Mouse (Mus musculus) frontal cortex, postnatal 10 days (tissue): Measurements from ENCODE around the gene Armc6.
A peak's percentile ranks its signal among the peaks of the same experiment; 100 is the strongest.

Source experiments
- DNase-seq, 2 experiments: peaks; one replicate each; pipeline ENCODE4 v3.0.0; 2022; ENCODE audit warnings: low spot score in 2 of 2, mixed read lengths in 1 of 2

Armc6 gene

DNA sequence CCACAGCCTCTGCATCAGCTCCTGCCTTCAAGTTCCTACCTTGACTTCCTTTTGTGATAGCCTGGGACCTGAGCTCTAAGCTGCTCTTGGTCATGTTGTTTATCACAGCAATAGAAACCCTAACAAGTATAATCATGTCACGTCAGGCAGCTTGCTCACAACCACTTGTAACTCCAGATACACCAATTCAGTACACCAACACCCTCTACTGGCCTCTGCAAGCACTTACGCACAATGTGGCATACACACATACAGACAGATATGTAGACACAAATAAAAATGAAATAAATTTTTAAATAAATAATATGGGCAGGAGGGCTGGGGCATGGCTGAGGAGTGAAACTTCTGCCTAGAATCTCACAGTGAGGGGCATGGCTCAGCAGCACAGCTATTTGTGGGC is 38.5 kb downstream of the Armc6 start:
- no peak for DNase-seq

- no peak for DNase-seq
Observed at GRCm38 (mm10) chr8:70194191-70194590, 40.1 kb downstream of the Armc6 start.

DNA sequence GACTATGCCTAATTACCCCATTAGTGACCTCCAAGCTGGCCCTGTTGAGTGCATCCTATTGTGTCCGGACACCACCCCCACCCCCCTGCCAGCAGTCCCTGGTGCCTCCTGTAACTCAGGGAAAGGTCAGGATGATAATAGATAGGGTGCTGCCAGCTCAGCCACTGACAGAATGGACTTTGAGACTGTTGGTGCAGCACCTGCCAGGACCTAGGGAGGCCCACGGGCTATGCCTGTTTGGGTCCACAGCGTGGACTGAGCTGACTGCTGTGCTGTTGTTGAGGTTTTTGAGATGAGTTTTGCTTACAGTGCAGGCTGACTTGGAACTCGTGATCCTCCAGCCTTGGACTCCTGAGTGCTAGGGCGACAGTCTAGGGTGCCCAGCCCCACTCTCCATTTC is 41.0 kb downstream of the Armc6 start:
- no peak for DNase-seq

DNA sequence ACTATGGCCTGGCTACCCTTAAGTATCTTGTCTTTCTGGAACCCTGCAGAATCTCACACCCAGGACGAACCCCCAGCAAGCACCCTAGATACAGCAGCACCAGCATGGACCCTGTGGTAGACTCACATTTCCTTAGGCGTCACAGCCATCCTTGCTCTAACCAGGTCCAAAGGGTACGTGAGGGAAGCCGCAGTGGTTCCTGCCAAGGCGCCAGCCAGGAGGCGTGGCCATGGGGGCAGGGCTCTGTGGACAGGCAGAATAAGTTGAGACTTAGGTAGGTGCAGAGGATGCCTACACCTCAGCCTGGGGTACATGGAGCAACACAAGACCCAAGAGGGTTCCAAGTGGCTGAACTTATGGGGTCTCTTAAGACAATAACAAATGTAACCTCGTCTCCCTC is 45.6 kb downstream of the Armc6 start:
- DNase-seq: no peak

- DNase-seq: no peak
Observed at GRCm38 (mm10) chr8:70183194-70183593, 51.1 kb downstream of the Armc6 start.

DNA sequence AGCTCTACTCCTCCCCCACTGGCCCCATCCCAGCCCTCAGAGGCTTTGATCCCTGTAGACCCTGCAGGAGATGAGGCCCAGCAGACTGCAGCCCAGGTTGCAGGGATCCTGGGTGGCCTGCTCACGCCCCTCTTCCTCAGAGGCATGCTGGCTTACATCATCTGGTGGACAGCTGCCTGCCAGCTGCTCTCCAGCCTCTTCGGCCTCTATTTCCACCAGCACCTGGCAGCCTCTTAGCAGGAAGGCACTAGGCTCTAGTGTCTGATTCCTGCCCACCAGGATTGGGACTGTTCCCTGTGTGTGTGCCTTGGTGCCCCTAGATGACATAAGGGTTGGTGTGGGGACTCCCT is 52.4 kb downstream of the Armc6 start:
- DNase-seq: no peak

- DNase-seq: no peak
Observed at GRCm38 (mm10) chr8:70181212-70181902, 52.9 kb downstream of the Armc6 start.

DNA sequence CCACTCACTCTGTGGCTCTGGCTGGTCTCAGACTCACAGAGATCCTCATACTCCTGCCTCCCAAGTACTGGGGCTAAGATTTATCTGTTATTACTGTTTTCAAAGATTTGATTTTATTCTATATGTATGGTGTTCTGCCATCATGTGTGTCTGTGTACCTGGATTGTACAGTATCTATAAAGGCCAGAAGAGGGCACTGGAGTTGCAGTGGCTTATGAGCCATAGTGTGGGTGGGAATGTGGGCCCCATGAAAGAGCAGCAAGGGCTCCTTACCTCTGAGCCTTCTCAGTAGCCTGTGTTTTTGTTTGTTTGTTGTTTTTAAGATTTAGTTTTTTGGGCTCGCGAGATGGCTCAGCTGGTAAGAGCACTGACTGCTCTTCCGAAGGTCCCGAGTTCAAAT is 55.2 kb downstream of the Armc6 start:
- DNase-seq: no peak

GRCm38 (mm10) chr8:70178231-70178630 is 56.0 kb downstream of the Armc6 start:
- DNase-seq: no peak

GRCm38 (mm10) chr8:70174079-70174478 is 60.2 kb downstream of the Armc6 start:
- no peak for DNase-seq

GRCm38 (mm10) chr8:70173320-70173719 is 60.9 kb downstream of the Armc6 start:
- DNase-seq: no peak

- DNase-seq: peak; percentile 88 to 90
Observed at GRCm38 (mm10) chr8:70172043-70172681, 62.1 kb downstream of the Armc6 start, which contains the start of gene Tmem161a. Gene Tmem161a, plus strand, starts transcription at chr8:70172356.

DNA sequence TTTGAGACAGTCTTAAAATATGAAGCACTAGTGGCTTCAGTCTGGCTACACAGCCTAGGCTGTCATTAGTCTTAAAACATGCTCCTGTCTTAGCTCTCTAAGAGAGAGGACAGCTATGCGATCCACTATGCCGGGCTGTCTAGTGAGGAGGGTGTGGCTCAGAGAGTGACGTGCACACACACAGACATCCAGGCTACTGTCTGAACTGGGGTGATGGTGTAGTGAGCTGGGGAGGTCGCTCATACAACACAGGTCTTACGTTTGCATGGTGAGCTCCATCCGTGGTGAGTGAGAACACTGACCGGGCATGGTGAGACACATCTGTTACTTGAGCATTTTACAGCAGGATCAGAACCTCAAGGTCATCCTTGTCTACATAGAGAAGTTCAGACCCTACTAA is 63.0 kb downstream of the Armc6 start:
- no peak for DNase-seq

DNA sequence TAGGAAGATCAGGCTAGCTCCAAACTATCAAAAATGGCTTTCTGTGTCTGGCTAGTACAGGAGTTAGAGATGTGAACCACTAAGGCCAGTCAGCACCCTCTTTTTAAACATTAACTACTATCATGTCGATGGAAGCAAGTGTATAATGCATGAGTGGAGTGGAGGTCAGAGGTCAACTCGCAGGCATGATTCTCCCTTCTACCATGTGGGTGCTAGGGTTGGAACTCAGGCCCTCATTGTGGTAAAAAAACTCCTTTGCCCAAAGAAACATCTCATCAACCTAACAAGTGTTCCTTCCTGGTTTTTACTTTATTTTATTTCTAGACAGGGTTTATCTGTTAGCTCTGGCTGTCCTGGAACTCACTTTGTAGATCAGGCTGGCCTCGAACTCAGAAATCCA is 63.5 kb downstream of the Armc6 start:
- no peak for DNase-seq
